Mouse (Mus musculus) lung, adult 2 months (tissue): Measurements from ENCODE around the gene Akap4. TPM values are rescaled to one million over a fixed set of nuclear protein-coding genes. Genes with fewer than 3 reads are reported as not detected.

Source experiments
- DNase-seq: peaks from one replicate; pipeline ENCODE4 v3.0.0; 2022
- H3K4me1 ChIP-seq: fragments of 200-500 bp; 2 replicates; pipeline ENCODE4 v1.6.1; 2011; ENCODE audit warnings: low read length; ENCODE audit not compliant: control insufficient read depth, insufficient read depth
- H3K4me3 ChIP-seq: fragments of 200-500 bp; replicated peaks from 2 replicates; pipeline ENCODE3; 2011; ENCODE audit warnings: low read depth, mild to moderate bottlenecking, control low read depth, low read length; ENCODE audit errors: extremely low read depth
- CTCF ChIP-seq: fragments of 200-500 bp; IDR thresholded peaks from 2 replicates; pipeline ENCODE4 v1.5.1; 2011; ENCODE audit warnings: mild to moderate bottlenecking, low read length, control low read depth; ENCODE audit not compliant: insufficient read depth
- POLR2A ChIP-seq: fragments of 200-500 bp; IDR thresholded peaks from 2 replicates; pipeline ENCODE4 v1.6.1; 2011; ENCODE audit warnings: low read depth, mild to moderate bottlenecking, control low read depth, low read length, borderline replicate concordance; ENCODE audit errors: extremely low read depth
- WGBS: fragments of 180-500 bp; shearing (Covaris S2); methylation state at CpG from one replicate; pipeline ENCODE4 v1.1.7; 2018; 5-methylcytosine and 5-hydroxymethylcytosine counted together
- polyA plus RNA-seq: library from polyadenylated mRNA; depleted of rRNA; stranded (reverse); fragments of >200 nt; gene quantifications from 2 replicates; pipeline ENCODE4 v1.2.3, GENCODE M21; 2012; rRNA removed

The Akap4 gene
- not detected in 2 replicates for polyA plus RNA-seq

- no peak within 1 kb of the TSS for H3K4me3 ChIP-seq
- no peak for TF ChIP-seq POLR2A
- TF ChIP-seq CTCF = no peak
- WGBS = 93% methylated on average over 1 of the region's 1 CpGs
- H3K4me1 ChIP-seq = no peaks in the 10 kb centered on the region
- DNase-seq = no peak
Observed at GRCm38 (mm10) chrX:7067219-7067618, at the start of gene Akap4. Gene Akap4, plus strand, starts transcription at chrX:7067519.

GRCm38 (mm10) chrX:7041519-7041918 lies 25.8 kb upstream of the Akap4 start, which contains the start of gene Ccnb3:
Gene Ccnb3, minus strand, starts transcription at chrX:7041619.
- Histone ChIP-seq H3K4me3 (no peak within 1 kb of the TSS), H3K4me1 (no peaks in the 10 kb centered on the region)
- TF ChIP-seq CTCF (no peak), POLR2A (no peak)
- no peak for DNase-seq
- 90% methylated on average over 19 of the region's 19 CpGs for WGBS

GRCm38 (mm10) chrX:7057056-7057455 lies 10.3 kb upstream of the Akap4 start:
- no peak for TF ChIP-seq POLR2A
- no peak for TF ChIP-seq CTCF
- no peak for DNase-seq
- H3K4me3 ChIP-seq = no peak overlapping the region

GRCm38 (mm10) chrX:7057634-7058033 lies 9.7 kb upstream of the Akap4 start:
- TF ChIP-seq CTCF (no peak), POLR2A (no peak)
- Histone ChIP-seq H3K4me3 (no peak overlapping the region), H3K4me1 (no peaks in the 10 kb centered on the region)
- no peak for DNase-seq
- 75% methylated on average over 2 of the region's 2 CpGs for WGBS

More at GRCm38 (mm10) chrX:7057056-7057455, 10.3 kb upstream of the Akap4 start:
- no peaks in the 10 kb centered on the region for H3K4me1 ChIP-seq

- H3K4me3 ChIP-seq = no peak overlapping the region
- no peaks in the 10 kb centered on the region for H3K4me1 ChIP-seq
- no peak for DNase-seq
- TF ChIP-seq CTCF = no peak
- TF ChIP-seq POLR2A = no peak
Observed at GRCm38 (mm10) chrX:7064109-7064508, 3.2 kb upstream of the Akap4 start.

- peak; percentile 3 for DNase-seq
- Histone ChIP-seq H3K4me3 (no peak overlapping the region), H3K4me1 (no peaks in the 10 kb centered on the region)
- TF ChIP-seq POLR2A (no peak), CTCF (no peak)
- 58% methylated on average over 2 of the region's 2 CpGs for WGBS
Observed at GRCm38 (mm10) chrX:7068002-7068401, 683 bp downstream of the Akap4 start.

GRCm38 (mm10) chrX:7079820-7080429 lies 12.6 kb downstream of the Akap4 start:
- H3K4me3 ChIP-seq = no peak overlapping the region
- no peaks in the 10 kb centered on the region for H3K4me1 ChIP-seq
- TF ChIP-seq POLR2A = no peak
- TF ChIP-seq CTCF = no peak
- DNase-seq = no peak
- WGBS = 76% methylated on average over 6 of the region's 6 CpGs

- Histone ChIP-seq H3K4me3 (no peak overlapping the region), H3K4me1 (no peaks in the 10 kb centered on the region)
- 69% methylated on average over 1 of the region's 1 CpGs for WGBS
- TF ChIP-seq POLR2A = no peak
- TF ChIP-seq CTCF = no peak
- no peak for DNase-seq
Observed at GRCm38 (mm10) chrX:7085878-7086277, 18.6 kb downstream of the Akap4 start.

- DNase-seq = no peak
- Histone ChIP-seq H3K4me3 (no peak overlapping the region), H3K4me1 (no peaks in the 10 kb centered on the region)
- TF ChIP-seq POLR2A = no peak
- no peak for TF ChIP-seq CTCF
Observed at GRCm38 (mm10) chrX:7090323-7090722, 23.0 kb downstream of the Akap4 start.

- H3K4me3 ChIP-seq = no peak overlapping the region
- H3K4me1 ChIP-seq = no peaks in the 10 kb centered on the region
- no peak for TF ChIP-seq POLR2A
- TF ChIP-seq CTCF = no peak
- DNase-seq = no peak
Observed at GRCm38 (mm10) chrX:7102280-7102679, 35.0 kb downstream of the Akap4 start.
